Mouse (Mus musculus) embryonic facial prominence, embryonic 14.5 days (tissue): Measurements from ENCODE around the gene Fto. TPM values are rescaled to one million over a fixed set of nuclear protein-coding genes. Genes with fewer than 3 reads are reported as not detected.

Experiments
- ATAC-seq: fragments of 200-750 bp; cut with Nextera tagmentation; 2 replicates; pipeline ENCODE4 v1.8.0; 2017; ENCODE audit warnings: low read depth, moderate number of reproducible peaks, moderate TSS enrichment
- DNase-seq: peaks from one replicate; pipeline ENCODE4 v3.0.0-alpha.2; 2015; ENCODE audit warnings: low spot score
- H3K27ac ChIP-seq: fragments of 300-500 bp; sonication (generic); replicated peaks from 2 replicates; pipeline ENCODE4 v1.5.1; 2014; ENCODE audit warnings: low read depth, mild to moderate bottlenecking, low read length, moderate library complexity
- H3K27me3 ChIP-seq: fragments of 300-500 bp; sonication (generic); replicated peaks from 2 replicates; pipeline ENCODE4 v1.6.1; 2014; ENCODE audit warnings: low read length; ENCODE audit not compliant: control insufficient read depth, insufficient read depth
- H3K36me3 ChIP-seq: fragments of 300-500 bp; sonication (generic); 2 replicates; pipeline ENCODE4 v1.6.1; 2014; ENCODE audit warnings: low read length, mixed read lengths; ENCODE audit not compliant: control insufficient read depth, insufficient read depth
- H3K4me1 ChIP-seq: fragments of 300-500 bp; sonication (generic); 2 replicates; pipeline ENCODE4 v1.6.1; 2014; ENCODE audit warnings: antibody characterized with exemption, low read length; ENCODE audit not compliant: control insufficient read depth, insufficient read depth
- H3K4me2 ChIP-seq: fragments of 300-500 bp; sonication (generic); 2 replicates; pipeline ENCODE4 v1.6.1; 2014; ENCODE audit warnings: low read depth, mild to moderate bottlenecking, low read length, moderate library complexity, mixed read lengths
- H3K4me3 ChIP-seq: fragments of 300-500 bp; sonication (generic); 2 replicates; pipeline ENCODE4 v1.5.1; 2014; ENCODE audit warnings: low read depth, mild to moderate bottlenecking, low read length
- H3K9ac ChIP-seq: fragments of 300-500 bp; sonication (generic); 2 replicates; pipeline ENCODE4 v1.6.1; 2014; ENCODE audit warnings: low read depth, mild to moderate bottlenecking, low read length, moderate library complexity, mixed read lengths
- H3K9me3 ChIP-seq: fragments of 300-500 bp; sonication (generic); 2 replicates; pipeline ENCODE4 v1.6.1; 2016; ENCODE audit warnings: low read length; ENCODE audit not compliant: control insufficient read depth
- WGBS: fragments of 180-500 bp; shearing (Covaris S2); extraction: QIAGEN DNeasy Blood & Tissue Kit; methylation state at CpG from one replicate; pipeline ENCODE4 v1.1.7; 2014; 5-methylcytosine and 5-hydroxymethylcytosine counted together
- polyA plus RNA-seq: library from polyadenylated mRNA; unstranded; fragments of >200 nt; fragmentation: Nextera tagmentation; extraction: Ambion mirVana; gene quantifications from 2 replicates; pipeline ENCODE4 v1.2.1, GENCODE M21; 2014

The Fto gene
- polyA plus RNA-seq, 1 experiment from 2014 or later, result 107 TPM

DNA sequence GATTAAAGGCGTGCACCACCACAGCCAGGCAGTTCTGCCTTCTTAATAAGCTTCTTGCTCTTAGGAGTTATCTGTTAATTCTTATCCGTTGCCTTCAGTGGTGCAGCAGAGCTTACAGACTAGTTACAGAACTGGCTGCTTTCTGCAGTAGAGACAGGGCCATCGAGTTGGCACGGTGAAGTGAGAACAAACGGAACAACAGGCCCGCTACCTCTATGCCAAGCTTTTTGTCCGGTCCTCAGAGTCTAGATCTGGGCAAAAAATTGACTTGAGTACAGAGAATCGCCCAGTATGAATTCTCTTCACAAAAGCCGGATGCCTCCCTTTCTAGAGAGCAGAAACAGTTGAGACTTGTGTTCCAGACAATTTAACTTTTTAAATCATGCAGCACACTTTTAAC is 290.4 kb downstream of the Fto start:
- Histone ChIP-seq H3K4me2 (no peak overlapping the region), H3K4me1 (peaks cover 12% of the 10 kb centered on the region), H3K27me3 (no peaks in the 10 kb centered on the region), H3K9ac (no peak overlapping the region), H3K27ac (no peak overlapping the region), H3K36me3 (no peaks in the 10 kb centered on the region), H3K4me3 (no peak overlapping the region), H3K9me3 (no peaks in the 10 kb centered on the region)
- DNase-seq (no peak), ATAC-seq (no peak)
- 91% methylated on average over 9 of the region's 9 CpGs for WGBS

DNA sequence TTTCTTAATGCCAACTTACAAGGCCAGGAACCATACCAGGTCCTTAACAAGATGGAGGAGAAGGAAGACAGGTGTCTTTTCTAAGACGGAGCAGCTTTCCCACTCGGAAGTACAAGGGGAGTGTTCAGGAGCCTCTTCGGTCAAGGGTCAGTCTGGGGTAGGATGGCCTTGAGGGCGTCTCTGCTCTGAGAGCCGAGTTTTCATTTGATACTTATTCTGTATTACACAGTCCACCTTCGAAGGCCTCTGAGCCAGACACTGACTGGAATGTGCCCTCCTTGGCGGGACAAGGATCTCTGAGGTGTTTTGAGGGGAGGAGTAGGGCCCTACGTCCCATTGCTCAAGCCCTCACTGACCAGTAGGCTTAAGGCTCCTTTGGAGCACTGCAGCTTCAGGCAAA is 292.6 kb downstream of the Fto start:
- DNase-seq (no peak), ATAC-seq (no peak)
- H3K9ac ChIP-seq, result no peak overlapping the region
- peak overlapping the region; percentile 17; the same call in 1 of the 2 replicates for H3K27ac ChIP-seq
- H3K4me3 ChIP-seq, result no peak overlapping the region
- H3K4me2 ChIP-seq, result no peak overlapping the region
- H3K36me3 ChIP-seq, result no peaks in the 10 kb centered on the region
- peaks cover 14% of the 10 kb centered on the region for H3K4me1 ChIP-seq
- WGBS, result 55% methylated on average over 8 of the region's 8 CpGs
- no peaks in the 10 kb centered on the region for H3K27me3 ChIP-seq
- H3K9me3 ChIP-seq, result no peaks in the 10 kb centered on the region

DNA sequence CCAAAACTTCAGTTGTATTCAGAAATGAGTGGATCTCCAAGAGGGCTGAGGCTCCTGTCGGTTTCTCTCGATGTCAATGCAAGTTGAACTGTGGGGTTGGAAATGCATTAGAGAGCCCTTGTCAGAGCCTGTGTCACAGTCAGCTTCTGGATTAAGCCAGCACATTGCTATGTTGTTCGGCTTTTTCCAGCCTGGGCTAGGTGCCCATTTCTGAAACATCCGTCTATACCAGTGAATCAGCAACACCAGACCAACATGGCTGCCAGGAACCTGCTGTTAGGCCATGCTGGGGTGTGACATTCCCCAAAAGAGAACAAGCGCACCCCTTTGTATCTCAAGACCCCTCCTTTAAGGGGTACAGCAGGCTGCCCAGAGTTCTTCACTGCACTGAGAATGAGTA is 293.8 kb downstream of the Fto start:
- no peaks in the 10 kb centered on the region for H3K36me3 ChIP-seq
- no peak overlapping the region for H3K9ac ChIP-seq
- H3K27ac ChIP-seq, result no peak overlapping the region
- ATAC-seq (no peak), DNase-seq (no peak)
- no peak overlapping the region for H3K4me3 ChIP-seq
- no peaks in the 10 kb centered on the region for H3K9me3 ChIP-seq
- 64% methylated on average over 5 of the region's 5 CpGs for WGBS
- no peaks in the 10 kb centered on the region for H3K27me3 ChIP-seq
- no peak overlapping the region for H3K4me2 ChIP-seq
- H3K4me1 ChIP-seq, result peaks cover 21% of the 10 kb centered on the region

DNA sequence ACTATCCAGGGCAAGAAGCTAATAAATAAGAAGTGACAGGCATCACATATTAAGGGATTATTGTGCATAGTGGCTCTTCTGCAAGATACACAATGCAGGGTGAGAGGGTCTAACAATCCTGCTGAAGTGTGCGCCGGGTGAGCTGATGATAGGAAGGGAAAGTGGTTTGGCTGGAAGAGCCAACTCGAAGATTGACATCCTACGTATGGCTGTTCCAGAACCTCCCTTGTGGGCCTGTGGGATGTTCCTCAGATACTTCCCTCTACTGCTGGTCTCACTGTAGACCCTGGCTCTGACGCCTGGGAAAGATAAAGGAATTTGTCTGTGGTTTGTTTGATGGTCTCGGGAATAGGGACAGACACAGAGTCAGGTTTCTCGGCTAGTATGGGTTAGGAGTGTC is 297.9 kb downstream of the Fto start:
- H3K27me3 ChIP-seq, result no peaks in the 10 kb centered on the region
- no peak for ATAC-seq
- no peaks in the 10 kb centered on the region for H3K36me3 ChIP-seq
- H3K4me1 ChIP-seq, result peaks cover 50% of the 10 kb centered on the region
- no peak overlapping the region for H3K27ac ChIP-seq
- no peak overlapping the region for H3K9ac ChIP-seq
- WGBS, result 39% methylated on average over 7 of the region's 7 CpGs
- peak; percentile 54 for DNase-seq
- H3K4me2 ChIP-seq, result no peak overlapping the region
- H3K9me3 ChIP-seq, result no peaks in the 10 kb centered on the region
- no peak overlapping the region for H3K4me3 ChIP-seq

DNA sequence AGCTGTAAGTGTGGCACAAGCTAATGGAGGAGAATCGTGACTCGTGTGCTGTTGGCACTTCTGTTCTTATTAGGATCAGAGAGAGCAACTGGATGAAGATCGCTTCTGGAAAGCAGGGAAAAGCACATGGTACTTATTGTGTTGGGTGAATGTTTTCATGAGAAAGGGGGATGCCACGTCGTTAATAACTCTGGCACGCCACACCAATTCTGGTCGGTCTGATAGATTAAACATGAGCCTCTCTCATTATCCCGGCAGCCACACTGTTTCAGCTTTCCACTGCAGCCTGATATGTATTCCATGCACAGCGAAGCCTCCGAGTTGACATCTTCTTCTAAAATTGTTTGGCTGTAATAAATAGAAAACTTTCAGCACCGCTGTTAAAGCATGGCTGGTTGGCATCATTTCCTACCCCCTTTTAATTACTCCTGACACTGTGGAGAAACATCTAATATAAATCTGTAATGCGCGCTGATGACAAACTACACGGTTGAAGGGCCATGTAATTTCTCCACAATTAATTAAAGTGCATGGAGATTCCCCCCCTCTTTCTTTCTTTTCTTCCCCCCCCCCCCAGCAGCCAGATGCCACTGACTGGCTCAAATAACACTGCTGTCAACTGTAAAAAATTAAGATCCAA is 298.5 kb downstream of the Fto start:
- 41% methylated on average over 14 of the region's 14 CpGs for WGBS
- Histone ChIP-seq H3K27me3 (no peaks in the 10 kb centered on the region), H3K9ac (no peak overlapping the region), H3K9me3 (no peaks in the 10 kb centered on the region), H3K4me2 (0 out of 2 replicates have a peak overlapping the region, but pooled peaks have one; percentile 2), H3K27ac (no peak overlapping the region), H3K4me1 (peaks cover 46% of the 10 kb centered on the region), H3K4me3 (no peak overlapping the region), H3K36me3 (no peaks in the 10 kb centered on the region)
- DNase-seq, result peak; percentile 69
- ATAC-seq, result no peak

DNA sequence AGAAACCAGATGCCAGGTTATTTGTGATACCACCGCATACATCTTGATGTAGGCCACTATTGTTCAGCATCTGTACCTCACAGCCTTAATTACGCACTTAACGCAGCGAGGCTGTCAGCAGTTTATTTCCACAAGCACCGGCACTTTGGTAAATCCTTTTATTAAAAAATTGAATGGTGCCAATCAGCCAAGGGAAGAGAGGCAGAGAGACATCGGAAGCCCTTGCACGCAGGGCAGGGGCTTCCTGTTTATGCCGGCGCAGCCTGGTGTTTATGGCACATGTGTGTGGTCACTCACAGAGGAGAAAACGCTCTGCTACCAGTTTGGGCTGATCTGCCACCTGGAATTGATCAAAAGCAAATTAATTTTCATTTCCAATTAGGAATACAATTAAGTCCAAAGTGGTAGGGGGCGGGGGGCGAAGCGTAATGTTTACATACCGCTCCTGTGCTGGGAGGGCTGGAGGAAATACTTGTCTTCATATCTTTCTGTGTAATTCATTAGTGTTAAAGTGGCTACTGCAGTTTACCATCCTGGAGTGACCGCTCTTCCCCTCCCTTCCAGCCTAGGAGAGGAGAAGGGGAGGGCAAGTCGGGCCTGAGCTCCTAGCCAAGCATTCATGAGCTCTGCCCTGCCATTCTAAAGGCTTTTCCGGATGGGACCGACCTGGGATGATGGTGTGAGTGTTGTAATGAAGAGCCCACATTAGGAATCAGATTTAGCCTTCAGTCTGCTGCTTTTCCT is 299.2 kb downstream of the Fto start:
- Histone ChIP-seq H3K27me3 (no peaks in the 10 kb centered on the region), H3K36me3 (no peaks in the 10 kb centered on the region), H3K9ac (no peak overlapping the region), H3K9me3 (no peaks in the 10 kb centered on the region), H3K27ac (no peak overlapping the region), H3K4me2 (0 out of 2 replicates have a peak overlapping the region, but pooled peaks have one; percentile 2), H3K4me3 (no peak overlapping the region), H3K4me1 (peaks cover 43% of the 10 kb centered on the region)
- DNase-seq (no peak), ATAC-seq (no peak)
- 37% methylated on average over 18 of the region's 18 CpGs for WGBS

DNA sequence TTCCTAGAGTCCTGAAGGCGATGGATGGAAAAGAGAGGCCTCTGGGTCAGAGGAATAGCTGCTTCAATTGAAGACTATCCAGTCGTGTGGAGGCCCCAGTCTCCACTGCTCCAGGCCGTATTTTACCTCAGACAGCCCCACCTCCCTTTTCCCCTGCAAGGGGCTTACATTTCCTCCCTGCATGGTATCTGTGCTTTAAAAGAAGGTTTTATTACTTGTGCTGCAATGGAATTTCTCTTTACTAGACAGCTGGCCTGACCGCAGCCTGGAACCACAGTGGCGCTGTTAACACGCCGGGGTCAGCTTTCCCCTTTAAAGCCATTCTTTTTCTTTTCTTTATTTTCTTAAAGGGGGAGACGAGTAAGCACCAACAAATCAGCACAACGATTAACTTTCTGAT is 300.3 kb downstream of the Fto start:
- Histone ChIP-seq H3K27ac (no peak overlapping the region), H3K4me2 (no peak overlapping the region), H3K4me3 (no peak overlapping the region), H3K4me1 (peaks cover 43% of the 10 kb centered on the region), H3K9ac (no peak overlapping the region), H3K9me3 (no peaks in the 10 kb centered on the region), H3K36me3 (no peaks in the 10 kb centered on the region), H3K27me3 (no peaks in the 10 kb centered on the region)
- DNase-seq, result peak; percentile 83
- WGBS, result 21% methylated on average over 9 of the region's 9 CpGs
- ATAC-seq, result peak; percentile 67

DNA sequence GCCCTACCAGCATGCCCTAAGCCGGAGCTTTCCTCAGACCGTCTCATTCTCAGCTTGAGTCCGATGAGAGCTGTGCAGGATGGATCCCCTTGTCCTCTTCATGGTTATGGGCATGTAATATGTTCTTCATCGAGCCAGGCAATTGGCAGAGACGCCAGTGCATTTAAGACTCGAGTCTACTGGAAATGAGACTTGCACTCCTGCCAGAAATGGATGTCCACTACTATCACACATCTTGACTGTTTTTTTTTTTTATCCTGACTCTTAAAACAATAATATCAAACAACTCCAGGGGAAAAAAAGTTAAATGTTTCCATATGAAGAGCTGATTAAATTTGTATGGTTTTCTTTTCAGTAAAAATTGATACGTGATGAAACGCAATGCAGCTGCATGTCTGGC is 301.9 kb downstream of the Fto start:
- peaks cover 43% of the 10 kb centered on the region for H3K4me1 ChIP-seq
- no peak for ATAC-seq
- H3K9ac ChIP-seq, result no peak overlapping the region
- WGBS, result 48% methylated on average over 8 of the region's 8 CpGs
- H3K4me3 ChIP-seq, result no peak overlapping the region
- no peak for DNase-seq
- no peaks in the 10 kb centered on the region for H3K9me3 ChIP-seq
- no peak overlapping the region for H3K4me2 ChIP-seq
- H3K36me3 ChIP-seq, result no peaks in the 10 kb centered on the region
- H3K27me3 ChIP-seq, result no peaks in the 10 kb centered on the region
- no peak overlapping the region for H3K27ac ChIP-seq
